Mouse (Mus musculus) liver, adult 2 months (tissue): ENCODE measurements at regions not wholly inside any gene's neighbourhood (a gene's known extent, or its start where the extent isn't known, plus 50 kb on each side); places are given as distances from the start of the nearest gene placed in this dataset.

Experiments used
- DNase-seq: peaks from one replicate; pipeline ENCODE4 v3.0.0-alpha.2; 2011; ENCODE audit warnings: low read depth, low spot score; ENCODE audit errors: extremely low read depth
- H3K27ac ChIP-seq: fragments of 200-500 bp; replicated peaks from 2 replicates; pipeline ENCODE4 v1.5.1; 2012; ENCODE audit warnings: low read depth, mild to moderate bottlenecking, control low read depth, inconsistent platforms, low read length; ENCODE audit not compliant: insufficient read depth
- H3K27me3 ChIP-seq: fragments of 200-500 bp; 2 replicates; pipeline ENCODE4 v1.6.1; 2012; ENCODE audit warnings: mild to moderate bottlenecking, moderate library complexity, low read length, inconsistent platforms; ENCODE audit not compliant: control insufficient read depth, insufficient read depth
- H3K36me3 ChIP-seq: fragments of 200-500 bp; 2 replicates; pipeline ENCODE4 v1.6.1; 2012; ENCODE audit warnings: low read length, inconsistent platforms; ENCODE audit not compliant: control insufficient read depth, insufficient read depth
- H3K4me1 ChIP-seq: fragments of 200-500 bp; 2 replicates; pipeline ENCODE4 v1.6.1; 2011; ENCODE audit warnings: low read length; ENCODE audit not compliant: control insufficient read depth, insufficient read depth
- H3K4me3 ChIP-seq: fragments of 200-500 bp; 2 replicates; pipeline ENCODE4 v1.5.1; 2011; ENCODE audit warnings: low read depth, mild to moderate bottlenecking, control low read depth, low read length, moderate library complexity; ENCODE audit not compliant: insufficient read depth
- H3K79me2 ChIP-seq: fragments of 200-500 bp; 2 replicates; pipeline ENCODE4 v1.6.1; 2012; ENCODE audit warnings: inconsistent platforms, mild to moderate bottlenecking, low read length, moderate library complexity; ENCODE audit not compliant: control insufficient read depth, insufficient read depth
- H3K9ac ChIP-seq: fragments of 200-500 bp; 2 replicates; pipeline ENCODE4 v1.6.1; 2012; ENCODE audit warnings: low read depth, mild to moderate bottlenecking, control low read depth, inconsistent platforms, low read length
- CTCF ChIP-seq: fragments of 200-500 bp; IDR thresholded peaks from 2 replicates; pipeline ENCODE4 v1.5.1; 2011; ENCODE audit warnings: low read depth, low read length, control low read depth
- POLR2A ChIP-seq: fragments of 200-500 bp; IDR thresholded peaks from 2 replicates; pipeline ENCODE4 v1.6.1; 2011; ENCODE audit warnings: low read length, control low read depth; ENCODE audit not compliant: insufficient read depth; ENCODE audit errors: extremely low read depth
- WGBS: fragments of 180-500 bp; shearing (Covaris S2); methylation state at CpG from one replicate; pipeline ENCODE4 v1.1.7; 2018; 5-methylcytosine and 5-hydroxymethylcytosine counted together

GRCm38 (mm10) chr10:24445036-24445435 is 150.2 kb upstream of the Ccn2 start:
- TF ChIP-seq POLR2A: no peak
- TF ChIP-seq CTCF: no peak
- Histone ChIP-seq H3K4me3 (no peak overlapping the region), H3K27ac (no peak overlapping the region), H3K36me3 (no peaks in the 10 kb centered on the region), H3K4me1 (no peaks in the 10 kb centered on the region), H3K9ac (no peak overlapping the region), H3K79me2 (no peaks in the 10 kb centered on the region), H3K27me3 (no peaks in the 10 kb centered on the region)
- peak; percentile 9 for DNase-seq
- 81% methylated on average over 6 of the region's 6 CpGs for WGBS

- Histone ChIP-seq H3K27me3 (no peaks in the 10 kb centered on the region), H3K36me3 (no peaks in the 10 kb centered on the region), H3K4me1 (no peaks in the 10 kb centered on the region), H3K27ac (no peak overlapping the region), H3K4me3 (no peak overlapping the region), H3K79me2 (no peaks in the 10 kb centered on the region), H3K9ac (no peak overlapping the region)
- DNase-seq: no peak
- 48% methylated on average over 8 of the region's 8 CpGs for WGBS
- TF ChIP-seq POLR2A (no peak), CTCF (no peak)
Measured at GRCm38 (mm10) chr10:24446168-24446567, 149.1 kb upstream of the Ccn2 start.

- Histone ChIP-seq H3K27me3 (no peaks in the 10 kb centered on the region), H3K79me2 (no peaks in the 10 kb centered on the region), H3K9ac (no peak overlapping the region), H3K27ac (no peak overlapping the region), H3K4me3 (no peak overlapping the region), H3K36me3 (no peaks in the 10 kb centered on the region), H3K4me1 (no peaks in the 10 kb centered on the region)
- whole genome bisulfite sequencing: 49% methylated on average over 6 of the region's 6 CpGs
- no peak for TF ChIP-seq CTCF
- no peak for TF ChIP-seq POLR2A
- no peak for DNase-seq
Measured at GRCm38 (mm10) chr10:24447135-24447534, 148.1 kb upstream of the Ccn2 start.

- no peak for TF ChIP-seq POLR2A
- TF ChIP-seq CTCF: no peak
Measured at GRCm38 (mm10) chr10:24448001-24448561, 147.2 kb upstream of the Ccn2 start.

GRCm38 (mm10) chr10:24453507-24453906 is 141.7 kb upstream of the Ccn2 start:
- Histone ChIP-seq H3K9ac (no peak overlapping the region), H3K79me2 (no peaks in the 10 kb centered on the region), H3K27me3 (no peaks in the 10 kb centered on the region), H3K27ac (no peak overlapping the region), H3K4me1 (no peaks in the 10 kb centered on the region), H3K36me3 (no peaks in the 10 kb centered on the region), H3K4me3 (no peak overlapping the region)
- no peak for TF ChIP-seq CTCF
- no peak for TF ChIP-seq POLR2A
- no peak for DNase-seq
- WGBS: 75% methylated on average over 4 of the region's 4 CpGs

More at GRCm38 (mm10) chr10:24448001-24448561, 147.2 kb upstream of the Ccn2 start:
- Histone ChIP-seq H3K79me2 (no peaks in the 10 kb centered on the region), H3K27me3 (no peaks in the 10 kb centered on the region), H3K4me3 (no peak overlapping the region), H3K9ac (no peak overlapping the region), H3K36me3 (no peaks in the 10 kb centered on the region), H3K27ac (peak overlapping the region; percentile 5; the same call in 1 of the 2 replicates), H3K4me1 (no peaks in the 10 kb centered on the region)
- WGBS: 74% methylated on average over 9 of the region's 9 CpGs
- peak; percentile 34 for DNase-seq

GRCm38 (mm10) chr10:24458667-24459066 is 136.6 kb upstream of the Ccn2 start:
- no peak overlapping the region for H3K27ac ChIP-seq
- no peak overlapping the region for H3K9ac ChIP-seq
- no peaks in the 10 kb centered on the region for H3K79me2 ChIP-seq
- no peaks in the 10 kb centered on the region for H3K36me3 ChIP-seq
- H3K4me1 ChIP-seq: peaks cover 1% of the 10 kb centered on the region; the same call in 1 of the 2 replicates
- H3K4me3 ChIP-seq: no peak overlapping the region
- 83% methylated on average over 2 of the region's 2 CpGs for WGBS
- H3K27me3 ChIP-seq: no peaks in the 10 kb centered on the region
- no peak for DNase-seq
- TF ChIP-seq POLR2A: no peak
- no peak for TF ChIP-seq CTCF
